Mouse (Mus musculus) naive thymus-derived CD4-positive, alpha-beta T cell, adult 2 months (primary cell): ENCODE data around the gene Tmem163.

Experiments used
- DNase-seq: peaks from one replicate; pipeline ENCODE4 v3.0.0-alpha.2; 2011; ENCODE audit warnings: low read depth

Tmem163 gene

GRCm38 (mm10) chr1:127498746-127499145, 180.6 kb downstream of the Tmem163 start:
- DNase-seq: no peak

GRCm38 (mm10) chr1:127496737-127497543, 182.4 kb downstream of the Tmem163 start:
- DNase-seq: peak; percentile 56

DNA sequence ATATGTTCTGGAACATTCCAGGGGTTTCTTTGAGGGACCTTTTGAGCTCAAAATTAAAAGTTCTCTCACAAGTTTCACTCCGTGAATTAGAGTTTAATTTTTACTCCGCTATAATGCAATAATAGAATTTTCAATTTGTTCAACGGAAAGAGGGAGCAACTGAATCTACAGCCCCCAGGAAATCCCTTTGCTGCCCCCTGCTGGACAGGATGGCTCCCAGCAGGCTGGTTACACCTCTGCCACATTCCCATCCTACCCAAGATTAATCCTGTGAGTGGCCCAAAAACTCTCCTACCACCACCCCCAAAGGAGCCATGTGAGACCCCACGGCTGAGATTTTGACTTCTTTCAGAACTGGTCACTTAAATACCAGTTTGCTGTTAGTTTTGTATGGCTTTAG, 192.2 kb downstream of the Tmem163 start:
- DNase-seq: peak; percentile 48

DNA sequence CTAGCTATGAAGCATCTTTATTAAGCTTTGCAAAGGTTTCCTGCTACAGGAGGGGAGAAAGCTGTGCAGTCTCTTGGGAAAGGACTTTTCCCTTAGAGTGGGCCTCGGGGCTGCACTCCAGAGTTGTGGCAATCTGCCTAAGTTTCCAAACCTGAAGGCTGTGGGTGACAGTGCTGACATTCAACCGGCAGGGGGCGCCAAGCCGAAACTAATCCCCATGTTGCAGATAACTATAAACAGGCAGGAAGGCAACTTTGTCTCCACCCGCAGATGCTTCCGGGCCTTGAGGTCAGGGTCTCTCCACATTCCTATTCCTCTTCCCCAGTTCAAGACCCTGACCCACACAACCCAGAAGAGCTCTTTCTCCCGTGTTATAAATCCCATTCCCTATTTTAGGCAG, 194.5 kb downstream of the Tmem163 start:
- peak; percentile 54 for DNase-seq

DNA sequence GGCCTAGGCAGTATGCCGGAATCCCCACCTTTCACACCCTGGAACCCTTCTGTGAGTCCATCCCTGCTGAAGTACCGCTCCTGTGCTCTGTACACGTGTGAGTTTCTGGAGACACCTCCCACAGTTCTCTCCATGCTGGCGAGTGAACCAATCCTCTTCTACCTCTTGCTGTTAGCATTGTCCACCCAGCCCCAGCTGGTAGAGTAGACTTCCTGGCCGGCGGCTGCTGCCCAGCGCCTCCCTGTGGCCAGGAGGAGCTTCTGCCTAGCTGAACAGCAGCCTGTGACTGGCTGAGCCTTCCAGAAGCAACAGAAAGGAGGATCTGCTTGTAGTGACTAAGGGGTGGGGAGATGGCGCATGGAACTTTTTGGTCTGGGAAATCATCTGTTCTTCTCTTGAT, 195.2 kb downstream of the Tmem163 start:
- DNase-seq: no peak

DNA sequence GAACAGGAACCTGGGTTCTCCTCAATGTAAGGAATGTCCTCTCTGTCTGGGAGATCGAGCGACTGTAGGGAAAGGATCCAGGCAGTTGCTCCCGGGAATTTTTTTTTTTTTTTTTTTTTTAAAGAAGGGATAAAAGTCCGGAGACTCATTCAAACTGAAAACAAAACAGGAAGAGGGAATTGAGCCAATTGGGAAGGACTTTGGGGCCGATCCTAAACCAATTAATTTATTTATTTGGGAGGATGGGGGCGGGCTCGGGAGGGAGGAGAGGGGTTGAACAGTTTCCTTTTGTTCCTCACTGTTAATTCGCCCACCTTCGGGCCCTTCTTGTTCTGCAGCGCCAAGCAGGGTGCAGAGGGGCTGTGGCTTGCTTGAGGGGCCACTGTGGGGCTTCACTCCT, 196.4 kb downstream of the Tmem163 start:
- DNase-seq: no peak

DNA sequence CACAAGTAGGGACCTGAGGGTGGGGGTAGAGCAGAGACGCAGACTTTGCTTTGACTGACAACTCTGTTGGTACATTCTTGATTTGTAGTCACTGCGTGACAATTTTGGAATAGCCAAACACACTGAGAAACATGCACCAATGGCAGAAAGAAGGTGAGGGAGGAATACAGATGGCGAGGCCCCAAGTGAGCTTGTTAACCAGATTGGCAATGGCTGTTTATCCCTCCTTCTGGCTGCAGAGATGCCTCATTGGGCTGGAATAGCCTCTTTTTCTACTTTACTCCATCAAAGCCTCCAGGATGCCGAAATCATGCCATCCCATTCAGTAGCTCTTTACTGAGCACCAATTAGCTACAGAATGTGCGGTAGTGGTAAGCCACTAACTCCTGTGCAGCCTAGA, 203.6 kb downstream of the Tmem163 start:
- DNase-seq: no peak

DNA sequence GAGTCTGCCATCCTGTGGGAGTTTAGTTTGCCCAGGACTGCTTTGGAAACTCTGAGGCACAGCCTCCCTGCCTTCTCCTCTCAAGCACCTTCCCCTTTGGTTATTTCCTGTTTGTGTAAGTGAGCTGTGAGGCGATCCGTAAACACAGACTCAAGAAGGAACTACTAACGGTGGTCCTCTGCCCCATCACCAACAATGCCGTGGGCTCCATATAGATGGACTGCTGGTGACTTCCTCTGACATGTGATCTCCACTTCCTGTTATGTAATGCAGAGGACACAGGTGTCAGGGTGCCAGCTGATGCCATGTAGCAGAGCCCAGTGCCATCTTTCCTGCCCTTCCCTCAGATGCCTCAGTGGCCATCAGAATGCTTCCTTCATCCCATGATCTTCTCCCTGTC, 209.2 kb downstream of the Tmem163 start:
- DNase-seq: no peak

DNA sequence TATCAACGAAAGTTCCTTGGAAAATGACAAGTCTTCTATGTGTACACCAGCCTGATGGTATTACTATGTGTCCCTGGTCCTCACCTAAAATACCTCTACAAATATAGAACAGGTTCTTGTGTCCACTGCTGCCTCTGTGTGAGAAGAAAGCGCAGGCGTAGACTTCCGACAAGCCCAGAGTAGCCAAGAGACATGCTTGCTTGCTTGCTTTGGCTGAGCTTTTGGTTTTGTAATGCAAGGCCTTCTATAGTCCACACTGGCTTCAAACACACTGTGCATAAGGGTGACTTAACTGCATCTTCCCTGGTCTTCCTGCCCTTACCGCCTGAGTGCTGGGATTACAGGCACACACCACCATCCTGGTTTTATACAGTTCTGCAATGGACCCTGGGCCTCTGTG, 212.1 kb downstream of the Tmem163 start:
- DNase-seq: no peak

DNA sequence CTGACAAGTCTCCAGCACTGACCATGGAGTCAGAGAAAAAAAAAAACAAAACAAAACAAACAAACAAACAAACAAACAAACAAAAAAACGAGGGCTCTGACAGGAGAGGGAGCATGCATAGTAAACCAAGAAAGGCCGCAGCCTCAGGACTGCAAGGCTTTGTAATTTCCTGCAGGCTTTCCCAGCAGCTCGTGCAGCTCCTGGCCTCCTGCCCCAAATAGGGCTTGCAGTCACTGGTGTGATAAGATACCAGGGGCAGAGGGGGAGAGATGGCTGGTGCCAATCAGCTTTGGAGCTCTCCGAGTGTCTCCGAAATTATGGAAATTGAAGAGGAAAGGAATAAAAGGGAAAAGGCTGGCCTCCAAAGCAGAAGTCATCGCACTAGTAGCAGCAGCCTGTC, 214.1 kb downstream of the Tmem163 start:
- DNase-seq: no peak

- no peak for DNase-seq
Observed at GRCm38 (mm10) chr1:127464041-127464440, 215.3 kb downstream of the Tmem163 start.

GRCm38 (mm10) chr1:127461017-127461416, 218.3 kb downstream of the Tmem163 start:
- no peak for DNase-seq

GRCm38 (mm10) chr1:127459576-127459975, 219.8 kb downstream of the Tmem163 start:
- no peak for DNase-seq

DNA sequence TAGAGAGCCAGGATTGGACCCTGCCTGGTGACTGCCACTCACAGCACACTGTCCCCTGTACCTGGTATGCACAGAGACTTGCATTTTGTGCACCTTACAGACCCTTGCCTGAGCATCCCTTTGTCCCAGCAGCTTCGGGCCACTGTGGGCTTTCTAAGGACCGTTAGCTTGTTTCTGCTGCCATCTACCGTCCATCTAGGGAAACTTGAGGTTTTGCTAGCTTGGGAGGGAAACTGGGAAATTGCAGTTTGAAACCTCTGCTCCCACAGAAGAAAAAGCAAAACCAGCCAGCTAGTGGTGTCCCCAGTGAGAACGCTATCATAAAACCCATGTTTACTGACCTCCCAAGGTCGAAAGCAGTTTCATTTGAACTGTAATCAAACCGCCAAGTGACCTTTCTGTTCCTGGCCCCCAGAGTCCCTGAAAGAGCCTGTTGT, 220.3 kb downstream of the Tmem163 start:
- DNase-seq: peak; percentile 73

GRCm38 (mm10) chr1:127453397-127453796, 226.0 kb downstream of the Tmem163 start:
- no peak for DNase-seq

- no peak for DNase-seq
Observed at GRCm38 (mm10) chr1:127444836-127445485, 234.4 kb downstream of the Tmem163 start.

GRCm38 (mm10) chr1:127442880-127443877, 236.2 kb downstream of the Tmem163 start:
- no peak for DNase-seq

DNA sequence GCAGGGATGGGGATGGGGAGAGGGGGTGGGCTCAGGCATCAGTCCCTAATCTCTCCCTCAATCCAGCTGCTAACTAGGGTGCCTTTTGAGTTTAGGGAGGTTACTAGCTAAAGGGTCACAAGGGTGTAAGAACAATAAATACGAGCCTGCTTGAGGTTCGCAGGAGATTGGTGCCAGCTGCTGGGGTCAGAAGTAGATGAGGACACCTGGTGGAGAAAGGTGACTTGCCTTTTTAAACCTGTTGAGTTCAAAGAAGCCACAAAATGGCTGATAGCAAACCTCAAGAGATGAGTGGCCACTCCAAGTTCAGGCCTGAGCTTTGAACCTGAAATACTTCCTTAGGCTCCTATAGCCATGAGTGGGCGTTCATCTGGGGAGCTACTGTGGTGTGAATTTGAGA, 237.6 kb downstream of the Tmem163 start:
- peak; percentile 25 for DNase-seq

GRCm38 (mm10) chr1:127441007-127441406, 238.3 kb downstream of the Tmem163 start:
- DNase-seq: no peak

DNA sequence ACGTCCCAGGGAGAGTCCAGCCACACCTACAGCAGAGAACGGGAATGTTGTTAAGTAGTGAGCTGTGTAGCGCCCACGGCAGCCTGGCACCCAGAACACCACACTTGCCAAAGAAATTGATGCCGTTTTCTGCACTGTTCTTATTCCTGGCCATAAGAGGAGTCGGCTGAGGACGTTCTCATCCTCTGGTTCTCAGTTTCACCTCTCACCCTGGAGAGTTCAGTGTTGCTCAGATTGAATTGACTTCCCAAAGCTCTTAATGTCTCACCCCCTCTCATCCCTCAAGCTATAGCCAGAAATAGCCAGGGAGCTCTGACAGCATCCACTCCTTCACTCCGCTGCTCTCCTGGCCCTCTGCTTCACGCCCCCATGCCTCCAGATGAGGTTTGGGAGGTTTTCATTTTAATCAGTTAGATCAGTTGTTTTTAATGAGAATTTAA, 239.9 kb downstream of the Tmem163 start:
- DNase-seq: no peak

DNA sequence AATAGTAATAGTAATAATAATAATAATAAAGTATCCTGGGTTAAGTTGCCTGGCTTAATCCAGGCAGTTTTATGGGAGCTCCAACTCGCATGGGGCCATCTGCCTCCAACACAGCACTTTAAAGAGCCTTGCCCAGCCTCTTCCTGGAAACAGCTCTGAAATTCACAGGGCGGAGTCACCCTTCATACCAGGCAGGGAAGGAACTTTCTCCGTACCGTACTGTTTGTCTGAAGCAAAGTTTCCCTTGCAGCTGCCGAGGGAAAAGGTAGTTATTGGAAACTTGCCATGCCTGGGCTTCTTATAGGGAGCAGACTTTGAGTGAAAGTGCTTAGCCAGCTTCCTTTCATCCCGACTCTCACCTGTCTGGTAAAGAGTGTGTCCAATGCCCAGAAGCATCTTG, 242.3 kb downstream of the Tmem163 start:
- no peak for DNase-seq
